Mouse (Mus musculus) ES-Bruce4 (cell line): ENCODE results near the gene Bscl2.

ENCODE experiments used
- CTCF ChIP-seq: IDR thresholded peaks from one replicate; pipeline ENCODE4 v1.8.1; 2011; ENCODE audit warnings: low read depth, low read length
- POLR2A ChIP-seq: IDR thresholded peaks from one replicate; pipeline ENCODE4 v1.8.1; 2011; ENCODE audit warnings: low read length; ENCODE audit not compliant: insufficient read depth

GRCm38 (mm10) chr19:8803204-8803780 lies 34.0 kb upstream of the Bscl2 start:
- TF ChIP-seq POLR2A: no peak
- no peak for TF ChIP-seq CTCF
